Mouse (Mus musculus) MEL (cell line): ENCODE measurements around the gene Kif28.

ENCODE experiments used
- JUND ChIP-seq: IDR thresholded peaks from 2 replicates; pipeline ENCODE4 v1.6.1; 2011; ENCODE audit warnings: low read depth, mild to moderate bottlenecking, improper control_type of control experiment, low read length
- MAX ChIP-seq: IDR thresholded peaks from 2 replicates; pipeline ENCODE4 v1.6.1; 2011; ENCODE audit warnings: low read length, improper control_type of control experiment
- RCOR1 ChIP-seq: IDR thresholded peaks from 2 replicates; pipeline ENCODE4 v1.6.1; 2012; ENCODE audit warnings: low read depth, mild to moderate bottlenecking, inconsistent platforms, low read length, improper control_type of control experiment

- TF ChIP-seq JUND: no peak
- no peak for TF ChIP-seq MAX
- no peak for TF ChIP-seq RCOR1
Observed at GRCm38 (mm10) chr1:179686781-179687180, 58.3 kb downstream of the Kif28 start.
